Mouse (Mus musculus) bone marrow macrophage, adult 2 months (primary cell): Measurements from ENCODE around the gene Polr3h. TPM values are rescaled to one million over a fixed set of nuclear protein-coding genes. Genes with fewer than 3 reads are reported as not detected.
"Not testable (repeated sequence)": the region's sequence is repeated elsewhere in the genome, so short reads cannot be mapped to it uniquely, and the experiment has no call there.

Experiments used
- H3K27ac ChIP-seq: 2 replicates; pipeline ENCODE4 v1.5.1; 2012; ENCODE audit warnings: low read depth, low read length; ENCODE audit not compliant: insufficient read depth
- H3K4me1 ChIP-seq: 2 replicates; pipeline ENCODE4 v1.6.1; 2012; ENCODE audit warnings: low read length; ENCODE audit not compliant: control insufficient read depth, insufficient read depth
- H3K4me3 ChIP-seq: 2 replicates; pipeline ENCODE4 v1.5.1; 2012; ENCODE audit warnings: mild to moderate bottlenecking, low read length, moderate library complexity; ENCODE audit not compliant: insufficient read depth
- CTCF ChIP-seq: IDR thresholded peaks from 2 replicates; pipeline ENCODE4 v1.5.1; 2012; ENCODE audit warnings: low read depth, mild to moderate bottlenecking, low read length, moderate library complexity
- POLR2A ChIP-seq: IDR thresholded peaks from 2 replicates; pipeline ENCODE4 v1.6.1; 2012; ENCODE audit warnings: mild to moderate bottlenecking, low read depth, low read length, borderline replicate concordance
- polyA plus RNA-seq: library from polyadenylated mRNA; stranded (reverse); fragments of >200 nt; gene quantifications from 2 replicates; pipeline ENCODE4 v1.2.4, GENCODE M21; 2012; ENCODE audit not compliant: missing spikeins, insufficient read depth, insufficient read length

Gene Polr3h
- 6.0 and 6.8 TPM in 2 replicates for polyA plus RNA-seq

- TF ChIP-seq CTCF, result no peak
- TF ChIP-seq POLR2A, result no peak
- H3K4me3 ChIP-seq, result peak within 1 kb of the TSS; percentile 85
- peaks cover 18% of the 10 kb centered on the region for H3K4me1 ChIP-seq
- H3K27ac ChIP-seq, result no peak within 1 kb of the TSS
Measured at GRCm38 (mm10) chr15:81925760-81926445, at the start of gene Polr3h. Gene Polr3h, minus strand, starts transcription at chr15:81926240.

- not testable (repeated sequence) for H3K4me3 ChIP-seq, H3K27ac ChIP-seq, H3K4me1 ChIP-seq
Measured at GRCm38 (mm10) chr15:81975156-81975555, 49.1 kb upstream of the Polr3h start.

GRCm38 (mm10) chr15:81970498-81970897 lies 44.5 kb upstream of the Polr3h start:
- not testable (repeated sequence) for H3K4me1 ChIP-seq, H3K27ac ChIP-seq, H3K4me3 ChIP-seq

GRCm38 (mm10) chr15:81969635-81970034 lies 43.6 kb upstream of the Polr3h start:
- not testable (repeated sequence) for H3K4me3 ChIP-seq, H3K4me1 ChIP-seq, H3K27ac ChIP-seq

- Histone ChIP-seq H3K27ac (no peak overlapping the region), H3K4me3 (no peak overlapping the region), H3K4me1 (no peaks in the 10 kb centered on the region)
- no peak for TF ChIP-seq POLR2A
- TF ChIP-seq CTCF, result no peak
Measured at GRCm38 (mm10) chr15:81969173-81969572, 43.1 kb upstream of the Polr3h start.

- Histone ChIP-seq H3K4me3 (no peak overlapping the region), H3K27ac (no peak overlapping the region), H3K4me1 (no peaks in the 10 kb centered on the region)
- TF ChIP-seq CTCF, result no peak
- TF ChIP-seq POLR2A, result no peak
Measured at GRCm38 (mm10) chr15:81968447-81968846, 42.4 kb upstream of the Polr3h start.

- no peaks in the 10 kb centered on the region for H3K4me1 ChIP-seq
- H3K4me3 ChIP-seq, result no peak overlapping the region
- TF ChIP-seq CTCF, result no peak
- TF ChIP-seq POLR2A, result no peak
- no peak overlapping the region for H3K27ac ChIP-seq
Measured at GRCm38 (mm10) chr15:81967821-81968220, 41.8 kb upstream of the Polr3h start.

GRCm38 (mm10) chr15:81966062-81966829 lies 40.2 kb upstream of the Polr3h start:
- no peaks in the 10 kb centered on the region for H3K4me1 ChIP-seq
- no peak overlapping the region for H3K4me3 ChIP-seq
- H3K27ac ChIP-seq, result no peak overlapping the region
- TF ChIP-seq CTCF (no peak), POLR2A (no peak)

- H3K4me1 ChIP-seq, result 0 out of 2 replicates have a peak, but pooled peaks cover 2% of the 10 kb centered on the region
- no peak overlapping the region for H3K4me3 ChIP-seq
- TF ChIP-seq CTCF (no peak), POLR2A (no peak)
- no peak overlapping the region for H3K27ac ChIP-seq
Measured at GRCm38 (mm10) chr15:81964980-81965545, 39.0 kb upstream of the Polr3h start.

GRCm38 (mm10) chr15:81964262-81964661 lies 38.2 kb upstream of the Polr3h start:
- TF ChIP-seq CTCF (no peak), POLR2A (no peak)
- Histone ChIP-seq H3K27ac (no peak overlapping the region), H3K4me3 (no peak overlapping the region), H3K4me1 (peaks cover 6% of the 10 kb centered on the region)

GRCm38 (mm10) chr15:81961078-81961451 lies 35.0 kb upstream of the Polr3h start:
- H3K4me3 ChIP-seq, result peak overlapping the region; percentile 58
- H3K27ac ChIP-seq, result no peak overlapping the region
- TF ChIP-seq CTCF (no peak), POLR2A (no peak)
- H3K4me1 ChIP-seq, result peaks cover 6% of the 10 kb centered on the region
